22 mouse cellular contexts compared by ENCODE assay signal in genomic region chr11:120362891-120363290, GRCm38 (mm10). TPM values are rescaled to one million over a fixed set of nuclear protein-coding genes. Genes with fewer than 3 reads are reported as not detected.
"Had no signal": no experiment of that assay in that cellular context is flagged by ENCODE, and none has a peak within 500 bp of the region (broad histone marks: within the 10 kb centered on the region; RNA-seq: fewer than 3 reads in every experiment).

No protein-coding gene starts in this region.

- H3K4me3 ChIP-seq: midbrain, embryonic 10.5 days; midbrain, embryonic 12.5 days; myocyte; neural tube, embryonic 13.5 days; neural tube, embryonic 15.5 days; stomach, embryonic 15.5 days had no signal

- H3K27ac ChIP-seq: midbrain, embryonic 10.5 days; midbrain, embryonic 12.5 days; neural tube, embryonic 13.5 days; neural tube, embryonic 15.5 days; stomach, embryonic 15.5 days; stomach, postnatal 0 days had no signal

- H3K9me3 ChIP-seq: midbrain, embryonic 10.5 days; midbrain, embryonic 12.5 days; neural tube, embryonic 13.5 days; neural tube, embryonic 15.5 days; stomach, embryonic 15.5 days had no signal

- H3K36me3 ChIP-seq: midbrain, embryonic 10.5 days; midbrain, embryonic 12.5 days; neural tube, embryonic 15.5 days; stomach, embryonic 15.5 days had no signal

- H3K27me3 ChIP-seq: midbrain, embryonic 12.5 days; neural tube, embryonic 13.5 days; neural tube, embryonic 15.5 days; stomach, embryonic 15.5 days had no signal

- H3K4me2 ChIP-seq: lung, embryonic 14.5 days; midbrain, embryonic 12.5 days; neural tube, embryonic 13.5 days; neural tube, embryonic 15.5 days; stomach, embryonic 15.5 days had no signal

- ATAC-seq: liver, postnatal 0 days; midbrain, embryonic 16.5 days had no signal

- H3K9ac ChIP-seq: liver, postnatal 0 days; lung, embryonic 14.5 days; midbrain, embryonic 12.5 days; neural tube, embryonic 13.5 days; neural tube, embryonic 15.5 days; stomach, embryonic 15.5 days had no signal

- DNase-seq: liver, postnatal 0 days; lung, embryonic 14.5 days; lung, postnatal 10 days; midbrain, embryonic 14.5 days; retina, postnatal 1 day; right cerebral cortex, adult 18-20 months; right cerebral cortex, postnatal 25 days; right cerebral cortex, postnatal 4 days; thymus, adult 2 months; thymus, postnatal 25 days; thymus, postnatal 4 days had no signal

RNA-seq across cellular contexts. Expression of gene Fscn2, which starts 1.6 kb away (rescaled TPM):
- total RNA-seq: megakaryocyte, adult 5-6 weeks; megakaryocyte-erythroid progenitor cell, adult 5-6 weeks had no signal
- polyA plus RNA-seq: liver, postnatal 0 days; spleen, adult 2 months had no signal
